Mouse (Mus musculus) left cerebral cortex, adult 6 months (tissue): ENCODE measurements around the gene Abcb1a. TPM values are rescaled to one million over a fixed set of nuclear protein-coding genes. Genes with fewer than 3 reads are reported as not detected.

ENCODE experiments used
- long read RNA-seq, 2 experiments: library from polyadenylated mRNA; unstranded; transcript quantifications; one replicate each; pipeline ENCODE4 v2.0.0; 2019 to 2020
- polyA plus RNA-seq: library from polyadenylated mRNA; unstranded; fragments of <200 nt; fragmentation: Nextera tagmentation; gene quantifications from 2 replicates; pipeline ENCODE4 v1.2.3, GENCODE M21; 2021

Abcb1a gene
- polyA plus RNA-seq = 2.2 and 3.7 TPM in 2 replicates
- long read RNA-seq, experiment 1, partial matches to known transcripts = 6 of 9 reads
- long read RNA-seq, experiment 1, other reads (novel, unspliced or antisense) = 3 of 9 reads
- long read RNA-seq, experiment 2, partial matches to known transcripts = 8 of 11 reads
- long read RNA-seq, experiment 2, other reads (novel, unspliced or antisense) = 3 of 11 reads

GRCm38 (mm10) chr5:8659911-8660737, at the start of gene Abcb1a:
Gene Abcb1a, plus strand, starts transcription at chr5:8660077.

GRCm38 (mm10) chr5:8622596-8623231, 37.2 kb upstream of the Abcb1a start, which contains the start of gene Rundc3b:
Gene Rundc3b, minus strand, starts transcription at chr5:8622952.

Other genes with a start within 250 kb of the Abcb1a start
- 0.45 and 0.77 TPM in 2 replicates for gene Dbf4, start 237.4 kb upstream of the Abcb1a start, polyA plus RNA-seq
- 4.9 and 5.5 TPM in 2 replicates for gene Slc25a40, start 237.2 kb upstream of the Abcb1a start, polyA plus RNA-seq
- 5.9 and 42.3 TPM in 2 replicates for gene Rundc3b, start 37.1 kb upstream of the Abcb1a start, polyA plus RNA-seq
- gene Abcb1b, start 138.1 kb downstream of the Abcb1a start, polyA plus RNA-seq = 3.6 and 4.9 TPM in 2 replicates
- gene Abcb4, start 233.6 kb downstream of the Abcb1a start, polyA plus RNA-seq = 0.85 and 1.6 TPM in 2 replicates